Mouse (Mus musculus) spleen, adult 18-20 months (tissue): ENCODE data around the gene Fam13c.
"Not testable (repeated sequence)": the region's sequence is repeated elsewhere in the genome, so short reads cannot be mapped to it uniquely, and the experiment has no call there.

Experiments
- DNase-seq, 2 experiments: peaks; one replicate each; pipeline ENCODE4 v3.0.0; 2022; ENCODE audit warnings: mixed read lengths in 2 of 2

Fam13c gene

DNA sequence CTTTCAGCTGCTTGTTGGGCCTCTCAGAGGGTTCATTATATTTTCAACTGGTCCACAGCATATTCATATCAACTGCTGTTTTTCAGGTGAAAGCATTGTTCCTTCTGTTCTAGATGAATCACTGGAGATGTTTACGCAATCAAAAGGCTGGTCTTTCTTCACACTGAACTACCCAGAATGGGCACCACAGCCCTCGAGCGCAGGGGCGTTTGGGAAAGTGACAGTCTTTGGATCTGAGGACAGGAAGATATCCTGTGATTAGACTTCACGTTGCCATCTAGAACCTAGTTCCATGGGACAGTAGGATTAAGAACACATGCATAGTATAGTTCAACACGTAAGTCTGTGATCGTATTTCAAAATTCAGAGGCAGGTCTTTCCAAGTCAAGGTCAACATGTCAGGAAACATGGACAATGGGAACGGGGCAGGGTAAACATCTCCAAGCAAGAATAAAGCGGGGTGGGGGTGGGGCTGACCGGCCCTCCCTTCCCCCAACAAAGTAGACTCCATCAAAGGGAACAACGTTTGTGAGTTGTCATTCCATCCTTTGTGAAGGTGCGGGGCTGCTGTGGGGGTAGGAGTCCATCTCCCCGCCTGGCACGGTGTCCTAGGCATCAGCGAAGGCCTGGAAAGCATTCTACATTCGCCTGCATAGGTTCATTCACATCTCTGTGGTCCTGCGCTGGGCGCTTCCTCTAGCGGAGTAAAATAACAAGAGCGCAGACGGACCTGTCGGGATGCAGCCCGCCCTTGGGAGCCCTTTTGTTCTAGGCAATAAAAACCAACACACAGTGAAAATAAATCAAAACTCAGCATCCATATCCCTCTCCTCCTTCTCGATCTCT, at the start of gene Fam13c:
TSS of gene Fam13c (plus strand) at position 806 of the 846 bp plus-strand sequence.
- no peak for DNase-seq

GRCm38 (mm10) chr10:70395900-70396299, 44.4 kb upstream of the Fam13c start:
- DNase-seq = no peak

DNA sequence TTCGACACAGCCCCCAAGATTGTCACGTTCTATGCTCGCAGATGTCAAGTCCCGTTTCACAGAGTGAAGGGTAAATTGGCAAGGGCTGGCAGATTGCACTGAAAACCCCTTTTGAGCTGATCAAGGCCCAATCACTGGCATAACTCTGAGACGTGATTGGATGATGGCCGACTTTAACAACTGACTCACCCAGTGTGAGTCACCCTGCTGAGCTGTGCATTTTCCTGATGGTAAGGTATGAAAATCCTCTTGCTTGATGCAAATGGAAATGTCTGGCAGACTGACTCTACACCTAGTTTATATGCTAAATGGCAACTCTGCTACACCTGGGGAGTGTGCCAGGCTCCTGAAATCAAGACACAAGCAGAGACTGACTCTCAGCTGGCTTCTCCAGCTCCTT, 42.1 kb upstream of the Fam13c start:
- no peak for DNase-seq

DNA sequence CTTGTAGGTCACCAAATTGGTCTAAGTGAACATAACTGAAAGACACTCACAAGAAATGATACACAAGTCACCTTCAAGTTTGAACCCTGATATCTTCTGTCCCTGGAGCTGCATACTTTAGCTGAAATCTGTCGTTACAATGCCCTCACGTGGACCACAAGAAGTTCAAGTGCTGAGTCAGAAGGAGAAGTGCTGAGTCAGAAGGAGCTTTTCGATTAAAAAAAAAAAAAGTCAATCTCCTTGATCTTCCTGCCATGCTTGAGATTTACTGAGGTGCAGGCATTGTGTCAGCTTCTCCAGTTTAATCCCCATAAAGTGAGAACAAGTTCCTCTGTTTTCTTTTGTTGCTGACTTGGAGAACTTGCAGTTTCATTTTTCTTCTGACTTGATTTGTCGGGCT, 38.3 kb upstream of the Fam13c start:
- no peak for DNase-seq

DNA sequence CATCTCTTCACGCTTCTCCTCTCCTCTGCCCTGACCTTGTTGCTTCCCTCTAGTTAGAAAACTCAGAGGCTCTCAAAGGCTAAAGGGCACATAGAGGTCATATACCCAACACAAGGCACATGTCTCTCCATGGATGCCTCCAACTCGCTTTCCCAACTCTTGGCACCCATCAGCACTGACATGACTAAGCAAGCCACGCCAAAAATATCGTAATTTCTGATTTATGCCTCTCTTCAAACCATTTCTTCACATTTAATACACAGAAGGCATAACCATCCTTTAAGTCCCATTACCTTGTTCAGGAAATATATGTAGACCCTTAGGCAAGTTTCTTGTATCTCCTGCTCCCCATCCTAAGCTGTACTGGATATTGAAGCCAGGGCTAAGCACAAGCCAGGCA, 37.6 kb upstream of the Fam13c start:
- DNase-seq = no peak

DNA sequence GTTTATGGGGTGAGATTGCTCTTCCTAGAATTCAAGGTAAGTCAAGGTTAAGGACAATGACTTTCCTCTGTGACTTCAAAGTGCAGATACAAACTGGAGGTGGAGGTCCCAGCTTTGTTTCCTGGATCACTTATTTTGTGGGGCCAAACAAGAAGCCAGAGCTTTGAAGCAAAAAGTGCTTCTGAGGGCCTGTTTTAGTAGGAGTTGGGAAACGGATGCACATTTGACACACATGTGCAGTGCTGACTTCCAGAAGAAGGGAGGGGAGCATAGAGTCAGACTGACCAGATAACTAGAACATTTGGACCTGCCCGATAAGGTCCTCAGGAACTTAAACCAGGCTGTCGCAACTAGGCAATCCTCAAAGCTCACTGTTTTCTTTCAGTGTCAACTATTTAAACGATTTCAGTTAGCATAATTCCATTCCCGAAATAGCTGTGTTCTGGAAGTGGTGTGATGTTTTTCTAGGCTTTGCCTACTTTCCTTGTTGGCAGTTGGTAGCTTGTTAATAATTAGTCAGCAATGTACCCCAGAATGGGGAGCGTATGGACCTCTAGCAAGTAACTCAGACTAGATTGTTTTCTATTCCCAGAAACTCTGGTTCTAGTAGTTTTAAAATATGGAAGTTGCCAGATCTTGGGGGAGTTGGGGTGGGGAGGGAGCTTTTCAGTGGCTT, 22.3 kb upstream of the Fam13c start:
- no peak for DNase-seq

DNA sequence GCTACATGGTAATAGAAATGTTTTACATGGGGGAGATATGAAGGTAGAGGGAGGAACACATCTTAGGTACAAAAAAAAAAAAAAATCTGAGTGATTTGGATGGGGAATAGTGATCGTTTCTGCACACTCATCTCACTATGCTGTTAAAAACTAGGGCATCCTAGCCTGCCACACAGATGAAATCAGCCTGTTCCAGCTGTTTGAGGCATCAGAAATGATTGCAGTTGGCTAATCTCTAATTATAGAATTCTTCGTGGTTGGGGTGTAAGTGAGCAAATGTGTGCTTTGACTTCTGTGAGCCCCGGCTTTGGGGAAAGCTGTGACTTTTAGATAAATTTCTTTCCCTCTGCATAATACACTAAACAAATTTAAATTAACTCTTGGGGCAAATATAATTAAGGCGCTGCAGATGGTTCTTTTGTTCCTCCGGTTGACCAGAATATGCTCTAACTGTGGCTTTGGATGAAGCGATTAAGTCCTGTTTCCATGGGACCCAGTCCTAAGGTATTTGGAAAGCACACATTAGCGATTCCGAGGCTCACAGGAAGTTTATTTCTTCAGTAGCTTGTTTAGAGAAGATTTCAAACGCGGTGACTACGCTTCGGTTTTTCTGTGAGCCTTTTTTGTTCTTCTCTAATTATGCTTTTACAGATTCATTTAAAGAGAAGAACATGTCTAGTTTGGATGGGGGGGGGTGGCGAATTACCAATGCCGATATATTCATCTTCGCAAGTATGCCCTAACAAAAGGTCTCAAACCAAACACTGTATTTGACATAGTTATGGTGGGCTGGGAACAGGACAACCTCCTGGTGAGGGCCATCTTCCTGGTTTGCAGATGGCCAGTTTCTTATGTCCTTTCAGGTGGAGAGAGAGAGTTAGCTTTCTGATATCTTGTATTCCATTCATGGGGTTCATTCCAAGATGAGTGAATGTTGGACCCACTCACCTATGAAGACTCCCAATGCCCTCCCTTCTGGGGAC, 20.7 kb upstream of the Fam13c start:
- DNase-seq = no peak

GRCm38 (mm10) chr10:70426373-70426772, 13.9 kb upstream of the Fam13c start:
- no peak for DNase-seq

DNA sequence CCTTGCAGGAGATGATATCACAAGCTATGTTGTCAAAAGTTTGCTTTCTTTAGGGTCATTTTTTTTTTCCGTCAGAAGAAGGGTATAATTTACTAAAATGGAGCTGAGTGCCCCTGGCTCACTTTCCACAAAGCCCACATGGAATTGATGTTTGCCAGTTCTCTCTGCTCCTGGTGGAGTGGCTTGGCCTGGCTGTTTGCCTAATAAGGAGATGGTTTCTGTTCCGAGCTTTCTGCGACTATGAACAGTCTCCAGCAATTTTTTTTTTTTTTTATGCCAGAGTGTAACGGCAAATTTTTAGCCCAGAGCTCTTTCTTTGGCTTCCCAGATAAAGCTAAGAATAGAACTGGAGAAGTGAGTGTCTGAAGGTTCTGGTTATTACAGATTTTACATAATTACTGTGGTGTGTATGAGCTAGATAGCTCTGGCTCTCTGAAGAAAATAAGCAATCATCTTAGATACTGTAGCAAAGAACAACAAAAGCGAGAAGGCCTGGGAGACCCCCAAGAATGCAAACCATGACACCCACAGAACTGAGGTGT, 12.1 kb upstream of the Fam13c start:
- DNase-seq = no peak

- no peak for DNase-seq
These were observed 10.9 kb upstream of the Fam13c start for GRCm38 (mm10) chr10:70429341-70429740.

DNA sequence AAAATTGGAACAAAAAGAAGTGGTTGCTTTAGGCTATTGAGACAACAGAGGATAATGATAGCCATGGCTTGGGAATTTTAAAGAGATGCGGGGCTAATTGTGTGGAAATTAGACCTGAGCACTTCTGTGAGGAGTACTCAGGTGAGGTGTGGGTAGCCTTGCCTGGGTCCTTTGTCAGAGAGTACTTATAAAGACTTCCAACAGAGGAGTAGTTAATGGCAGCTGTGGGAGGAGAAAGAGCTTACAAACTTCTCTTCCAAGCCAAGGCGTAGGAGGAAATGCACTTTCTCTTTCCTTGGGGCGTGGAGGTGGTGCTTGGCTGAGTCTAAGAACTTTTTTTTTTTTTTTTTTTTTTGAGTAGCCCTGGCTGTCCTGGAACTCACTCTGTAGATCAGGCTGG, 6.9 kb upstream of the Fam13c start:
- no peak for DNase-seq

- DNase-seq = not testable (repeated sequence)
These were observed 6.5 kb upstream of the Fam13c start for GRCm38 (mm10) chr10:70433736-70434135.

GRCm38 (mm10) chr10:70436656-70437055, 3.6 kb upstream of the Fam13c start:
- DNase-seq = no peak

- no peak for DNase-seq
These were observed 3.0 kb upstream of the Fam13c start for GRCm38 (mm10) chr10:70437289-70437688.

- peak in 1 of 2 experiments; percentile 2 for DNase-seq
These were observed 569 bp downstream of the Fam13c start for GRCm38 (mm10) chr10:70440639-70441461.

- DNase-seq = no peak
These were observed 1.9 kb downstream of the Fam13c start for GRCm38 (mm10) chr10:70442156-70442555.

DNA sequence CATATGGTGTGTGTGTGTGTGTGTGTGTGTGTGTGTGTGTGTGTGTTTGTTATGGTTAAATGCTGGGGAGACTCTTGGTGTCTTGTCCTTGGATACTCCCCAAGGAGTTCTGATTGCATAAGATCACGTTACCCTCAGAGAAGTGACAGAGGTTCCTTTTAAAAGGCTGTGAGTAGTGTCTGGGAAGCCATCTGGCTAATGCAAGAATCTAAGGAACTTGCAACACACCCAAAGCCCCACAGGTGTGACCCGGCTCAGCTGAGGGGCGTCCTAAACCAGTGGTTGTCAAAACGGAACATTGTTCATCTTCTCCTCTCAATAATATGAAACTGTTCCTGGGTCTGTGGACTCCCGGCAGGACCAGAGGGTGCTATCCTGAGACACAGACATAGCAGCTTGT, 2.3 kb downstream of the Fam13c start:
- no peak for DNase-seq

- DNase-seq = no peak
These were observed 7.5 kb downstream of the Fam13c start for GRCm38 (mm10) chr10:70447787-70448186.

GRCm38 (mm10) chr10:70449206-70449605, 8.9 kb downstream of the Fam13c start:
- DNase-seq = no peak

- DNase-seq = no peak
These were observed 15.6 kb downstream of the Fam13c start for GRCm38 (mm10) chr10:70455886-70456305.

- no peak for DNase-seq
These were observed 18.4 kb downstream of the Fam13c start for GRCm38 (mm10) chr10:70458574-70459263.
